Mouse (Mus musculus): ENCODE measurements around the gene Ptpn5. TPM values are rescaled to one million over a fixed set of nuclear protein-coding genes. Genes with fewer than 3 reads are reported as not detected.

Gene Ptpn5
- polyA plus RNA-seq (2015; fragmentation: Nextera tagmentation; extraction: Ambion mirVana): 0.09 and 0.50 TPM in 2 replicates

- no peak for ATAC-seq (ENCODE audit: insufficient number of reproducible peaks, low FRiP score, low TSS enrichment, low read depth)
- H3K9me3 ChIP-seq: no peaks in the 10 kb centered on the region
- no peak within 1 kb of the TSS for H3K27ac ChIP-seq
- peak within 1 kb of the TSS; percentile 99 for H3K4me2 ChIP-seq
- H3K9ac ChIP-seq: peak within 1 kb of the TSS; percentile 37; the same call in 1 of the 2 replicates
- WGBS: 6% methylated on average over 13 of the region's 13 CpGs
- H3K4me3 ChIP-seq: peak within 1 kb of the TSS; percentile 52
- H3K36me3 ChIP-seq: no peaks in the 10 kb centered on the region
- H3K27me3 ChIP-seq: peaks cover 67% of the 10 kb centered on the region
- peaks cover 19% of the 10 kb centered on the region for H3K4me1 ChIP-seq
Measured at GRCm38 (mm10) chr7:47133331-47133730, at the start of gene Ptpn5. Gene Ptpn5 (minus strand): TSS chr7:47133684.

DNA sequence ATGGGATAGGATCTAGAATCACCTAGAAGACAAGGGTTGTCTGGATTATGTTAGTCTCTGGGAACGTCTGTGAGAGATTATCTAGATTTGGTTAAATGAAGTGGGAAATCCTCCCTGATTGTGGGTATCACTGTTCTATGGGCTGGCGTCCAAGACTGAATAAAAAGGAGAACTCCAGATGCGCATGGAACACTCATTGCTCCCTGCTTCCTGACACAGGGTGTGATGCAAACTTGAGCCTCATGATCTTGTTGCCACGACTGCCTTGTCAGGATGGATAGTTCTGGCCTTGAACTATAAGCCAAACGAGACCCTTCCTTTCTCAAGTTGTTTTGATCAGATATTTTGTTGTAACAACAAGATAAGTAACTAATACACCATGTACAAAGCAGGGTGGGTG lies 37.3 kb upstream of the Ptpn5 start:
- Histone ChIP-seq H3K27ac (no peak overlapping the region), H3K4me2 (no peak overlapping the region), H3K9me3 (no peaks in the 10 kb centered on the region), H3K4me1 (no peaks in the 10 kb centered on the region), H3K27me3 (no peaks in the 10 kb centered on the region), H3K4me3 (no peak overlapping the region), H3K36me3 (no peaks in the 10 kb centered on the region), H3K9ac (no peak overlapping the region)
- WGBS: 63% methylated on average over 5 of the region's 5 CpGs
- no peak for ATAC-seq (ENCODE audit: insufficient number of reproducible peaks, low FRiP score, low TSS enrichment, low read depth)

- Histone ChIP-seq H3K27ac (no peak overlapping the region), H3K36me3 (no peaks in the 10 kb centered on the region), H3K27me3 (no peaks in the 10 kb centered on the region), H3K4me1 (no peaks in the 10 kb centered on the region), H3K4me2 (no peak overlapping the region), H3K9ac (no peak overlapping the region), H3K9me3 (no peaks in the 10 kb centered on the region), H3K4me3 (no peak overlapping the region)
- 67% methylated on average over 4 of the region's 4 CpGs for WGBS
- no peak for ATAC-seq (ENCODE audit: insufficient number of reproducible peaks, low FRiP score, low TSS enrichment, low read depth)
Measured at GRCm38 (mm10) chr7:47165028-47165427, 31.5 kb upstream of the Ptpn5 start.

DNA sequence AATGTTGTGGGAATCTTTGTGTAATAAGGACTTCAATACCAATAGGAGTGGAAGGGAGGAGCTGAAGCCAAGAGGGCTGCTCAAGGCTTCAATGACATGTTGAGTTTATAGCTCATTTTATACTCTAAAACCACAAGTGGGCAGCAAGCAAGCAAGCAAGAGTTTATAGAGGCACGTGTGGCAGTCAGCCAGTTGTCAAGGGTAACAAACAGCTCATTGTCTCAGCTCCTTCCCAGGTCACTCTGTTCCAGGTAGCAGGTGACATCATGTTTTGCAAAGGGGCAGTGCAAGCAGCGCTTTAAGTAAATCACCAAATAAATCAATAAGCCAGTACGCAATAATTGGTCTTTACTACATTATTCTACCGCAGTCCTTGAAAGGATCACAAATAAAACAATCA lies 29.7 kb upstream of the Ptpn5 start:
- no peak for ATAC-seq (ENCODE audit: insufficient number of reproducible peaks, low FRiP score, low TSS enrichment, low read depth)
- Histone ChIP-seq H3K27ac (no peak overlapping the region), H3K4me2 (no peak overlapping the region), H3K4me3 (no peak overlapping the region), H3K4me1 (no peaks in the 10 kb centered on the region), H3K9me3 (no peaks in the 10 kb centered on the region), H3K27me3 (no peaks in the 10 kb centered on the region), H3K36me3 (no peaks in the 10 kb centered on the region), H3K9ac (no peak overlapping the region)
- 65% methylated on average over 4 of the region's 4 CpGs for WGBS

- WGBS: 74% methylated on average over 2 of the region's 2 CpGs
- Histone ChIP-seq H3K27me3 (no peaks in the 10 kb centered on the region), H3K27ac (no peak overlapping the region), H3K36me3 (no peaks in the 10 kb centered on the region), H3K4me3 (no peak overlapping the region), H3K9me3 (no peaks in the 10 kb centered on the region), H3K9ac (no peak overlapping the region), H3K4me1 (no peaks in the 10 kb centered on the region), H3K4me2 (no peak overlapping the region)
- no peak for ATAC-seq (ENCODE audit: insufficient number of reproducible peaks, low FRiP score, low TSS enrichment, low read depth)
Measured at GRCm38 (mm10) chr7:47158451-47158850, 25.0 kb upstream of the Ptpn5 start.

- Histone ChIP-seq H3K4me3 (no peak overlapping the region), H3K9ac (no peak overlapping the region), H3K4me1 (no peaks in the 10 kb centered on the region), H3K36me3 (no peaks in the 10 kb centered on the region), H3K27me3 (no peaks in the 10 kb centered on the region), H3K27ac (no peak overlapping the region), H3K4me2 (no peak overlapping the region), H3K9me3 (no peaks in the 10 kb centered on the region)
- 85% methylated on average over 9 of the region's 9 CpGs for WGBS
- ATAC-seq (ENCODE audit: insufficient number of reproducible peaks, low FRiP score, low TSS enrichment, low read depth): no peak
Measured at GRCm38 (mm10) chr7:47157743-47158142, 24.3 kb upstream of the Ptpn5 start.

GRCm38 (mm10) chr7:47155849-47156248 lies 22.4 kb upstream of the Ptpn5 start:
- H3K27ac ChIP-seq: no peak overlapping the region
- no peak for ATAC-seq (ENCODE audit: insufficient number of reproducible peaks, low FRiP score, low TSS enrichment, low read depth)
- 87% methylated on average over 2 of the region's 2 CpGs for WGBS
- no peak overlapping the region for H3K9ac ChIP-seq
- H3K4me3 ChIP-seq: no peak overlapping the region
- no peaks in the 10 kb centered on the region for H3K27me3 ChIP-seq
- H3K4me1 ChIP-seq: no peaks in the 10 kb centered on the region
- no peaks in the 10 kb centered on the region for H3K9me3 ChIP-seq
- no peaks in the 10 kb centered on the region for H3K36me3 ChIP-seq
- no peak overlapping the region for H3K4me2 ChIP-seq

DNA sequence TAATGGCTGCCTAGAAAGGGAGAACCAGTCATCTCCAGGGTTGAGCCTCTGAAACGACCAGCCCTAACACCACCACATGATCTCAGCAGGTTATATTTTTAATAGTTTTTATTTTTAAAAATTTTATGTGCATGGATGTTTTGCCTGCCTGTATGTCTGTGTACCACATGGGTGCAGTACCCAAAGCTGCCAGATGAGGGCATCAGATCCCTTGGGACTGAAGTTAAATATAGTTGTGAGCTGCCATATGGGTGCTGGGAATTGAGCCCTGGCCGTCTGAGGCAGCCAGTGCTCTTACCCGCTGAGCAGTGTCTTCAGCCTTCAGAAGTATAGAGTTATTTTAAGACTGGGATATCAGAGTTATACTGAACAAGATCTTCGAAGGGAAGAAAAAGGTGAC lies 21.9 kb upstream of the Ptpn5 start:
- Histone ChIP-seq H3K4me2 (no peak overlapping the region), H3K27me3 (no peaks in the 10 kb centered on the region), H3K4me1 (no peaks in the 10 kb centered on the region), H3K9me3 (no peaks in the 10 kb centered on the region), H3K9ac (no peak overlapping the region), H3K27ac (no peak overlapping the region), H3K4me3 (no peak overlapping the region), H3K36me3 (no peaks in the 10 kb centered on the region)
- 87% methylated on average over 4 of the region's 4 CpGs for WGBS
- no peak for ATAC-seq (ENCODE audit: insufficient number of reproducible peaks, low FRiP score, low TSS enrichment, low read depth)

DNA sequence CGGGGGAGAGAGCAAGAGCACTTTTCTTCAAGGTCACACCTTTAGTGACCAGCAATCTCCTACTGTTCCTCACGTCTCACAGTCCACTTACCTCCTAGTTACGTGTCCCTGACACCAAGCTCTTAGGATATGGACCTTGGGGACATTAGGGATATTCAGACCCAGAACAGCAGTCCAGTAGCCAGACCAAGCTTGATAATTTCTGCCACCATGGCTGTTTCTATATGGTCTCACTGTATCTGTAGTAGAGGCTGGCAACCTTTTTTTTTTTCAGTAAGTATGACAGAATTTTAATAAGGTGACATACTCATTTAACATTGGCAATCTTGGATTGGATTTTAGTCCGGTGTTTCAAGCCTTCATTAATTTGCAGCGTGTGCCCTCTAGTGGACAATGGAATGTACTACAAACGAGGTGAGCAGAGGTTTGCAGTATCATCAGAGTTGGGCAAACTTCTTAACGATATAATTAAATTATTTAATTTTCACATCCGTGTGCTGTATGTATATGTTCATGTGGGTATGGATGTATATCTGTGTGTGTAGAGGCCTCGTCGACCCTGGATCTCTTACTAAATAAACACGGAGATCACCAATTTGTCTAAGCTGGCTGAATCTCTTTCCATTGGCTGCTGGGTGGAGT lies 17.1 kb upstream of the Ptpn5 start:
- Histone ChIP-seq H3K9ac (no peak overlapping the region), H3K4me3 (no peak overlapping the region), H3K4me2 (no peak overlapping the region), H3K27ac (no peak overlapping the region), H3K36me3 (no peaks in the 10 kb centered on the region), H3K4me1 (no peaks in the 10 kb centered on the region), H3K27me3 (no peaks in the 10 kb centered on the region), H3K9me3 (no peaks in the 10 kb centered on the region)
- ATAC-seq (ENCODE audit: insufficient number of reproducible peaks, low FRiP score, low TSS enrichment, low read depth): no peak
- 16% methylated on average over 11 of the region's 11 CpGs for WGBS

DNA sequence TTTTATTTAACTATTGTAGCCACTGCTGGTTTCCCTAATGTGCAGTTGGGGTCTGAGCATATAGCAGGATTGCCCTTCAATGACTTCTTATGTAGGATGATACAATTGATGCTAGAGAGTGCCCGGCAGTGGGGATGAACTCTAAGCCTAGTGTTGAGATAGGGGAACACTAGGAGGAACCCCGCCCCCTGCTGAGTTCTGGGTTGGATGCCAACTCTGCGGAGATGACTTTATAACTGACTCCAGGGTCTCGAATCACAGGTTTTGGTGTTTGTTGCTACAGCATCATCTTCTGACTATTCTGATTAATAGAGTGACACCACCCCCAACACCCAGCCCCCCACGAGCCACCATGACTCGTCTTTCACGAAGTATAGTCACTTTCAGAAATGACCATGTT lies 14.8 kb upstream of the Ptpn5 start:
- 82% methylated on average over 7 of the region's 7 CpGs for WGBS
- Histone ChIP-seq H3K4me3 (no peak overlapping the region), H3K27ac (no peak overlapping the region), H3K27me3 (no peaks in the 10 kb centered on the region), H3K9ac (no peak overlapping the region), H3K4me2 (no peak overlapping the region), H3K4me1 (no peaks in the 10 kb centered on the region), H3K36me3 (no peaks in the 10 kb centered on the region), H3K9me3 (no peaks in the 10 kb centered on the region)
- ATAC-seq (ENCODE audit: insufficient number of reproducible peaks, low FRiP score, low TSS enrichment, low read depth): no peak

DNA sequence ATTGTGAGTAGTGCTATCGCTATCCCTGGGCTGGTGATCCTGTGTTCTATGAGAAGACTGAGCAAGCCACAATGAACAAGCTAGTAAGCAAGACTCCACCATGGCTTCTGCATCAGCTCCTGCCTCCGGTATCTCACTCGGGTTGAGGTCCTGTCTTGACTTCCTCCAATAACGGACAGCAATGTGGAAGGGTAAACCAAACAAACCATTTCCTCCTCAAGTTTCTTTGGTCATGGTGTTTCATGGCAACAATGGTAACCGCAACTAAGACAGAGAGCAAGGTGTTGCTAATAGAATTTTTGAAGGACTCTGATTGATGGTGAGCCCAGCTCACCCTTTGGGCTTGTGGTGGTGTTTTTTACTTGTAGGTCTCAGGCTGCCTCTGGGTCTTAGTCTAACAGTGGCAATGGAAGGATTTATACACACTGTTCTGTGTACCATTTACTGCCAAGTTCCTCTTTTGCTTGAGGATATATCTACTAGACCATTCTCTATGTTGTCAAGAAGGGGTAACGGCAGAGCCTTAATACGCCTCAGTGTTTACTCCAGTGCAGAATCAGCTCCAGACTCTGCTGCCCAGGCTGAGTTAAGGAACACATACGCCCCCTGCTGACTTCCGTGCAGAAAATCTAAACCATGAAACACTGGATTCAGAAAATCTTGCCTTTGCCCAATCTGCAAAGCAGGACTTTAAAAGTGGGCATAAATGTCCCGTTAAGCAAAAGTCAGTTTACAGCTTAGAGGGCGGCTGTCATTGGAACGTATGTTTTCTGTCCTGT lies 12.7 kb upstream of the Ptpn5 start:
- no peak overlapping the region for H3K27ac ChIP-seq
- WGBS: 54% methylated on average over 12 of the region's 12 CpGs
- no peak for ATAC-seq (ENCODE audit: insufficient number of reproducible peaks, low FRiP score, low TSS enrichment, low read depth)

GRCm38 (mm10) chr7:47144299-47144698 lies 10.8 kb upstream of the Ptpn5 start:
- H3K4me2 ChIP-seq: no peak overlapping the region
- no peaks in the 10 kb centered on the region for H3K27me3 ChIP-seq
- no peak overlapping the region for H3K4me3 ChIP-seq
- H3K9me3 ChIP-seq: no peaks in the 10 kb centered on the region
- no peak for ATAC-seq (ENCODE audit: insufficient number of reproducible peaks, low FRiP score, low TSS enrichment, low read depth)
- no peaks in the 10 kb centered on the region for H3K4me1 ChIP-seq
- H3K27ac ChIP-seq: no peak overlapping the region
- WGBS: 56% methylated on average over 6 of the region's 6 CpGs
- no peaks in the 10 kb centered on the region for H3K36me3 ChIP-seq
- no peak overlapping the region for H3K9ac ChIP-seq

More for the DNA sequence above, 12.7 kb upstream of the Ptpn5 start:
- Histone ChIP-seq H3K4me3 (no peak overlapping the region), H3K9me3 (no peaks in the 10 kb centered on the region), H3K27me3 (no peaks in the 10 kb centered on the region), H3K36me3 (no peaks in the 10 kb centered on the region), H3K4me2 (no peak overlapping the region), H3K4me1 (no peaks in the 10 kb centered on the region), H3K9ac (no peak overlapping the region)
